Mouse (Mus musculus) forebrain, embryonic 12.5 days (tissue): ENCODE measurements around the gene Cav3. TPM values are rescaled to one million over a fixed set of nuclear protein-coding genes. Genes with fewer than 3 reads are reported as not detected.
A peak's percentile ranks its signal among the peaks of the same experiment; 100 is the strongest.

Source experiments
- ATAC-seq: fragments of 200-750 bp; cut with Nextera tagmentation; 2 replicates; pipeline ENCODE4 v1.8.0; 2017; ENCODE audit warnings: moderate TSS enrichment; ENCODE audit not compliant: low FRiP score
- H3K27ac ChIP-seq: fragments of 300-500 bp; sonication (generic); 2 replicates; pipeline ENCODE4 v1.5.1; 2016; ENCODE audit warnings: mild to moderate bottlenecking
- H3K27me3 ChIP-seq: fragments of 300-500 bp; sonication (generic); 2 replicates; pipeline ENCODE4 v1.6.1; 2016; ENCODE audit warnings: mild to moderate bottlenecking
- H3K36me3 ChIP-seq: fragments of 300-500 bp; sonication (generic); replicated peaks from 2 replicates; pipeline ENCODE4 v1.6.1; 2016; ENCODE audit warnings: mild to moderate bottlenecking
- H3K4me1 ChIP-seq: fragments of 300-500 bp; sonication (generic); 2 replicates; pipeline ENCODE4 v1.6.1; 2016
- H3K4me2 ChIP-seq: fragments of 300-500 bp; sonication (generic); 2 replicates; pipeline ENCODE4 v1.6.1; 2016; ENCODE audit warnings: mild to moderate bottlenecking, moderate library complexity
- H3K4me3 ChIP-seq: fragments of 300-500 bp; sonication (generic); replicated peaks from 2 replicates; pipeline ENCODE4 v1.5.1; 2016; ENCODE audit warnings: mild to moderate bottlenecking
- H3K9ac ChIP-seq: fragments of 300-500 bp; sonication (generic); 2 replicates; pipeline ENCODE4 v1.6.1; 2016; ENCODE audit warnings: mild to moderate bottlenecking
- H3K9me3 ChIP-seq: fragments of 300-500 bp; sonication (generic); 2 replicates; pipeline ENCODE4 v1.6.1; 2016
- WGBS: fragments of 180-500 bp; shearing (Covaris S2); methylation state at CpG from one replicate; pipeline ENCODE4 v1.1.7; 2016; 5-methylcytosine and 5-hydroxymethylcytosine counted together
- polyA plus RNA-seq: library from polyadenylated mRNA; unstranded; fragments of >200 nt; fragmentation: Nextera tagmentation; extraction: Ambion mirVana; gene quantifications from 2 replicates; pipeline ENCODE4 v1.2.1, GENCODE M21; 2016

Gene Cav3
- polyA plus RNA-seq, 1 experiment from 2014 or later = 0.22 TPM

DNA sequence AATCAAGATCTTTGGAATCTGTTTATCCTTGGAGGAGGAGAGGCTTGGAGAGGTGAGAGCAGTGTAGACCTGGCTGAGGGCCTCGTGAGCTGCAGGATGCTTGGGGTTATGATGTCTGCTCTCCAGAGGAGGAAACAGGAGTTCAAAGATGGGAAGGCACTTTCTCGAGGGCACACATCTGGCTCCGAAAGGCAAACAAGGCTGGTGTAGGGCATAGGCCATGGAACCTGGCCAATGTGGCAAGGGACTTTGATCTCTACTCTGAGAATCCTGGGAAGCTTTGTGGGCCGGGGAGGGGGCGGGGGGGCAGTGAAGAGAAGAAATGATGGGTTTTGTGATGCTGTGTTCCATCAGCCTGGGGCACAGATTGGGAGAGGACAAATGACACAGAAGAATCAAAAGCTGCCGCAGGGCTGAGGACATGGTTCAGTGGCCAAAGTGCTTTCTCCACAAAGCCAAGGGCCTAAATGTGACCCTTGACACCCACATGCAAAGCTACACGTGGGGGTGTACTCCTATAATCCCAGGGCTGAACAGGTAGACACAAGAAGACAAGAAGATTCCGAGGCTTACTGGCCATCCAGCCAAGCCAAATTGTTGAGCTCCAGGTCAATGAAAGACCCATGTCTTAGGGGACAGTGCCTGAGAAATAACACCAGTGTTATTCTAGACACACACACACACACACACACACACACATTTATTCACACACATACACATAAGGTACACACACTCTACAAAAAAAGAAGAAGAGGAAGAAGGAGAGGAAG, 37.2 kb downstream of the Cav3 start:
- no peak overlapping the region for H3K4me2 ChIP-seq
- no peaks in the 10 kb centered on the region; the same call in 1 of the 2 replicates for H3K4me1 ChIP-seq
- peaks cover 14% of the 10 kb centered on the region; the same call in 1 of the 2 replicates for H3K27me3 ChIP-seq
- H3K9ac ChIP-seq = no peak overlapping the region
- H3K9me3 ChIP-seq = no peaks in the 10 kb centered on the region
- no peaks in the 10 kb centered on the region for H3K36me3 ChIP-seq
- no peak overlapping the region for H3K27ac ChIP-seq
- H3K4me3 ChIP-seq = no peak overlapping the region
- ATAC-seq = no peak
- WGBS = 71% methylated on average over 8 of the region's 8 CpGs

DNA sequence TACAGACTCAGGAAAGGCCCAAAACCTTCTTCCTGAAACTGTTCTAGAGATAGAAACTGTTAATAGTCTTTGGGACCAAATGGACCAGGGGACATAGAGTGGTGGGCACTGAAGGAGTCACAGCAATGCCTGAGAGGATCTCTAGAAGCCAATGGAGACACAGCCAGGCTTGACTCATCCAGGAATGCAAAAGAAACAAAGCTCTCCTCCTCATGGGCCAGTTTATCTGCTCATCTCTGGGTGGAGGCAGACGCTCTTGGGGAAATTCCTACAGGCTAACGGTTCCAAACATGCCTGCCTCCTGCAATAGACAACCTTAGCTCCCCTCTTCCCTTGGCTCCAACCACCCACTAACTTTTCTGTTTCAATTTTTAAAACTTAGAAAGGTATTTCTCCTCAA, 38.2 kb downstream of the Cav3 start:
- Histone ChIP-seq H3K4me2 (no peak overlapping the region), H3K4me3 (no peak overlapping the region), H3K27ac (no peak overlapping the region), H3K9me3 (no peaks in the 10 kb centered on the region), H3K9ac (no peak overlapping the region), H3K36me3 (no peaks in the 10 kb centered on the region), H3K27me3 (peaks cover 4% of the 10 kb centered on the region; the same call in 1 of the 2 replicates), H3K4me1 (no peaks in the 10 kb centered on the region; the same call in 1 of the 2 replicates)
- 84% methylated on average over 2 of the region's 2 CpGs for WGBS
- no peak for ATAC-seq

GRCm38 (mm10) chr6:112498716-112499115, 39.4 kb downstream of the Cav3 start:
- ATAC-seq = no peak
- H3K27me3 ChIP-seq = no peaks in the 10 kb centered on the region
- H3K36me3 ChIP-seq = no peaks in the 10 kb centered on the region

GRCm38 (mm10) chr6:112499456-112499855, 40.2 kb downstream of the Cav3 start:
- Histone ChIP-seq H3K4me1 (no peaks in the 10 kb centered on the region; the same call in 1 of the 2 replicates), H3K27me3 (no peaks in the 10 kb centered on the region), H3K9ac (no peak overlapping the region), H3K27ac (no peak overlapping the region), H3K4me3 (no peak overlapping the region), H3K4me2 (no peak overlapping the region), H3K9me3 (no peaks in the 10 kb centered on the region), H3K36me3 (no peaks in the 10 kb centered on the region)
- ATAC-seq = no peak
- 82% methylated on average over 2 of the region's 2 CpGs for WGBS

More at GRCm38 (mm10) chr6:112498716-112499115, 39.4 kb downstream of the Cav3 start:
- H3K4me2 ChIP-seq = no peak overlapping the region
- WGBS = 79% methylated on average over 3 of the region's 3 CpGs
- H3K27ac ChIP-seq = no peak overlapping the region
- H3K9me3 ChIP-seq = no peaks in the 10 kb centered on the region
- no peak overlapping the region for H3K4me3 ChIP-seq
- no peak overlapping the region for H3K9ac ChIP-seq
- H3K4me1 ChIP-seq = no peaks in the 10 kb centered on the region; the same call in 1 of the 2 replicates

GRCm38 (mm10) chr6:112501156-112501555, 41.9 kb downstream of the Cav3 start:
- Histone ChIP-seq H3K27me3 (no peaks in the 10 kb centered on the region), H3K9me3 (no peaks in the 10 kb centered on the region), H3K4me1 (no peaks in the 10 kb centered on the region), H3K4me3 (no peak overlapping the region), H3K9ac (no peak overlapping the region), H3K36me3 (no peaks in the 10 kb centered on the region), H3K4me2 (no peak overlapping the region), H3K27ac (no peak overlapping the region)
- no peak for ATAC-seq
- 76% methylated on average over 2 of the region's 2 CpGs for WGBS

DNA sequence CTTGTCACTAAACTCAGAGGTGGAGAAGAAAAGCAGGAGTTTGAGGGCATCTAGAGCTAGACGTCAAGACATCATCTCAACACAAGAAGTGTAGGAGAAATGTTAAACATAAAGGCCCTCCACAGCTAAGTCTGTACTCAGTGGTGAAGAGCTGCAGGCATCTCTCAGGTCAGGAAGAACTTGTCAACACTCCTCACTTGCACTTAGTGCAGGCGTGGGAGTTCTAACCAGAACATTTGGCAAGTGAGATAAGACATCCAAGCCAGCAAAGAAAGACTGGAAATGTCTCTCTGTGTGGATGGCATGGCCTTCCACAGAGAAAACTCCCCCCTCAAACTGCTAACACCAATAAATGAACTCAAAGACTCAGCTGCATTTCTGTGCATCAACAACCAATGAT, 48.3 kb downstream of the Cav3 start:
- Histone ChIP-seq H3K4me2 (no peak overlapping the region), H3K36me3 (no peaks in the 10 kb centered on the region), H3K27me3 (no peaks in the 10 kb centered on the region), H3K9me3 (no peaks in the 10 kb centered on the region), H3K4me1 (peaks cover 9% of the 10 kb centered on the region), H3K27ac (no peak overlapping the region), H3K4me3 (no peak overlapping the region), H3K9ac (no peak overlapping the region)
- 91% methylated on average over 2 of the region's 2 CpGs for WGBS
- ATAC-seq = no peak

GRCm38 (mm10) chr6:112509590-112510131, 50.4 kb downstream of the Cav3 start:
- H3K9ac ChIP-seq = no peak overlapping the region
- no peak overlapping the region for H3K27ac ChIP-seq
- no peaks in the 10 kb centered on the region for H3K9me3 ChIP-seq
- H3K27me3 ChIP-seq = no peaks in the 10 kb centered on the region
- 50% methylated on average over 2 of the region's 2 CpGs for WGBS
- H3K36me3 ChIP-seq = no peaks in the 10 kb centered on the region
- H3K4me1 ChIP-seq = peaks cover 9% of the 10 kb centered on the region
- no peak for ATAC-seq
- H3K4me3 ChIP-seq = no peak overlapping the region
- H3K4me2 ChIP-seq = no peak overlapping the region

DNA sequence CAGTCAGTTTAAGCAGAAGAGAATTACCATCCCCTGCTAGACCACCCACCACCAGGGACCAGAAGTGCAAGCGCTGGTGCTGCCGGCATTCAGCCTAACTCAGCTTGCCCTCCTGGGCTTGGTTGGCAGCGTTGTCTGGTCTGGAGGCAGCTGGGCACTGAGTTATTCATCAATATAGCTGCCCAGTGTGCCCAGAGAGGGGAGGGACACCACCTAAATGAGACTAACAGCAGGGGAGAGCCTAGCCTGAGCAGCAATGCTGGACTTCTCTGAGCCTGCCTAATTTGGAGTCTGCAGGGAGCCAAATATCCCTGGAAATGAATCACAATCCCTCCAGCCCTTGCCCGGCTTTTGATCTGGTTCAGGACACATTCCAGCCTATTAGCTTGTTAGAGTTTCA, 51.0 kb downstream of the Cav3 start:
- Histone ChIP-seq H3K27me3 (no peaks in the 10 kb centered on the region), H3K27ac (no peak overlapping the region), H3K4me1 (peaks cover 9% of the 10 kb centered on the region), H3K9me3 (no peaks in the 10 kb centered on the region), H3K4me2 (no peak overlapping the region), H3K36me3 (no peaks in the 10 kb centered on the region), H3K4me3 (no peak overlapping the region), H3K9ac (no peak overlapping the region)
- 7% methylated on average over 4 of the region's 4 CpGs for WGBS
- ATAC-seq = no peak

- H3K9me3 ChIP-seq = no peaks in the 10 kb centered on the region
- H3K4me1 ChIP-seq = peaks cover 20% of the 10 kb centered on the region
- 0 out of 2 replicates have a peak, but pooled peaks cover 5% of the 10 kb centered on the region for H3K27me3 ChIP-seq
- 90% methylated on average over 6 of the region's 6 CpGs for WGBS
- H3K27ac ChIP-seq = no peak overlapping the region
- H3K36me3 ChIP-seq = no peaks in the 10 kb centered on the region
- no peak for ATAC-seq
- no peak overlapping the region for H3K4me2 ChIP-seq
- no peak overlapping the region for H3K4me3 ChIP-seq
- no peak overlapping the region for H3K9ac ChIP-seq
Measured at GRCm38 (mm10) chr6:112514591-112514990, 55.3 kb downstream of the Cav3 start.

DNA sequence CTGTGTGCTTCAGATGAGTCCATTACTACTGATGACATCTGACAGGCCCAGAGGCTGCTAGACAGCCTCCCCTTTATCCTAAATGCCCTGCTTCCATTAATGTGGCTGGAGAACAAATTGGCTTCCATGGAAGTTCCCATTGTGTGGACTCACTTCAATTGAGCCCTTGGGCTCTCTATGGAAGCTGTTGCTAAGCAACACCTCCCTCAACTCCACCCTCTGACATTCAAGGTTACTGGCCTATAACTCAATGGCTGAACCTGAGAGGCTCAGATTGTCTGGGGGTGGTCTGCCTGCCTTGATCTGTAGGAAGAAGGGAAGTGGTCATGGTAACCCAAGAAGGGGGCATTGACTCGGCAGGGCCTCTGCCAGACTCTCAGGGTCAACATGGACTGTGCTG, 57.2 kb downstream of the Cav3 start:
- WGBS = 4% methylated on average over 1 of the region's 1 CpGs
- H3K36me3 ChIP-seq = no peaks in the 10 kb centered on the region
- no peak overlapping the region for H3K4me3 ChIP-seq
- H3K4me1 ChIP-seq = peaks cover 11% of the 10 kb centered on the region
- no peak overlapping the region for H3K4me2 ChIP-seq
- H3K9ac ChIP-seq = no peak overlapping the region
- no peaks in the 10 kb centered on the region for H3K9me3 ChIP-seq
- H3K27me3 ChIP-seq = 0 out of 2 replicates have a peak, but pooled peaks cover 5% of the 10 kb centered on the region
- ATAC-seq = peak; percentile 75
- H3K27ac ChIP-seq = no peak overlapping the region

DNA sequence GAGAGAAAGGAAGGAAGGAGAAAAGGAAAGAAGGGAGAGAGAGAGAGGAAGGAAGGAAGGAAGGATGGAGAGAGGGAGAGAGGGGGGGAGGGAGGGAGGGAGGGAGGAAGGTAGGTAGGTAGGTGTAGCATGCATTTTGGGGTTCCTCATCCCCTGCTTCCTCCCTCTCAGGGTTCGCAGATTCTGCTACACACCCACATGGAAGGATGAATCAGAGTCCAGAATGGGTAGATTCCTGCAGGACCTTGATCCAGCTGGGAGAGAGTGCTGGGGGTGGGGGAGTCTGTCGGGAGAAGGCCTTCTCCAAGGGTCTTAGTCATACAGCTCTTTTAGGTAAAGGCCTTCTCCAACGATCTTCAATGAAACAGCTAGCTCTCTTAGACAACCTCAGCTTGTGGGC, 58.3 kb downstream of the Cav3 start:
- no peak overlapping the region for H3K4me2 ChIP-seq
- H3K9me3 ChIP-seq = no peaks in the 10 kb centered on the region
- 76% methylated on average over 3 of the region's 3 CpGs for WGBS
- no peak for ATAC-seq
- peaks cover 11% of the 10 kb centered on the region for H3K4me1 ChIP-seq
- 0 out of 2 replicates have a peak, but pooled peaks cover 5% of the 10 kb centered on the region for H3K27me3 ChIP-seq
- H3K36me3 ChIP-seq = no peaks in the 10 kb centered on the region
- H3K9ac ChIP-seq = no peak overlapping the region
- no peak overlapping the region for H3K4me3 ChIP-seq
- no peak overlapping the region for H3K27ac ChIP-seq

DNA sequence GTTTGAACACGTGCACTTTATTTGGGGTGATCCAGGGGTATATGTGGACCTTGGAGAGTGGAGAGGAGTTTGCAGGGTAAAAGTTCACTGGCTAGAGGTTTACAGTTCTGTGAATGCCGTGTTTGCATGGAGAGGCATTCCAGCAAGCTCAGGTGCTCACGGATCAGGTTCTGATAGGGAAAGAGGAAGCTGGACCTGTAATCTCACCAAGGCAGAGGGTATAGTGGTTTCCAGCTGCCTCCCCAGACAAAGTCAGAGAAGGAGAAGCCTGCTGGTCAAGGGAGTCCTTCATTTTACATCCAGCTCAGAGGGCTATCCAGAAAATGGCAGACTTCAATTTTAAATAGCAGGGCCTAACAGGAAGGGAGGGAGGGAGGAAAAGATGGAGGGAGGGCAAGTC, 58.7 kb downstream of the Cav3 start:
- WGBS = 82% methylated on average over 3 of the region's 3 CpGs
- no peaks in the 10 kb centered on the region for H3K36me3 ChIP-seq
- H3K4me3 ChIP-seq = no peak overlapping the region
- peaks cover 11% of the 10 kb centered on the region for H3K4me1 ChIP-seq
- H3K9me3 ChIP-seq = no peaks in the 10 kb centered on the region
- H3K4me2 ChIP-seq = no peak overlapping the region
- no peak overlapping the region for H3K27ac ChIP-seq
- no peak for ATAC-seq
- H3K9ac ChIP-seq = no peak overlapping the region
- H3K27me3 ChIP-seq = 0 out of 2 replicates have a peak, but pooled peaks cover 5% of the 10 kb centered on the region
